Mouse (Mus musculus): Measurements from ENCODE around the gene 4932438H23Rik.

The 4932438H23Rik gene

DNA sequence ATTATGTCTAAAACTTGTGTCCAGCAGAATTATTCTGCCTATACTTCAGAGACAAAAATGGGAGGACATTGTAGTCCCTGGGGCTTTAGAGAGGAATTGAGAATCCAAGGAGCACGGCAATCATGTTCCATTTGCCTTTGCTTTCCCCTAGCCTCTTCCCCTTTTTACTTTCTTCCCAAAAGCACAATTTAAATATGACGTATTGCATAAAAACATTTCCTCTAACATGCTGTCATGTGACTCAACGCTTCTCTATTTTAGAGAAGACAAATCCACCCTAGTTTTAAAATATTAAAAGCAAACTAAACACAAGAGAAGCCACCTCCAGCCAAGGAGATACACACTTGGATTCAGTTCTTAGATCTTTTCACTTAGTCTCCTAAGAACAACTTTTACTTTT lies 83.1 kb downstream of the 4932438H23Rik start:
- no peak for DNase-seq (ENCODE audit: inconsistent age in 2 of 2, low spot score in 1 of 2)

DNA sequence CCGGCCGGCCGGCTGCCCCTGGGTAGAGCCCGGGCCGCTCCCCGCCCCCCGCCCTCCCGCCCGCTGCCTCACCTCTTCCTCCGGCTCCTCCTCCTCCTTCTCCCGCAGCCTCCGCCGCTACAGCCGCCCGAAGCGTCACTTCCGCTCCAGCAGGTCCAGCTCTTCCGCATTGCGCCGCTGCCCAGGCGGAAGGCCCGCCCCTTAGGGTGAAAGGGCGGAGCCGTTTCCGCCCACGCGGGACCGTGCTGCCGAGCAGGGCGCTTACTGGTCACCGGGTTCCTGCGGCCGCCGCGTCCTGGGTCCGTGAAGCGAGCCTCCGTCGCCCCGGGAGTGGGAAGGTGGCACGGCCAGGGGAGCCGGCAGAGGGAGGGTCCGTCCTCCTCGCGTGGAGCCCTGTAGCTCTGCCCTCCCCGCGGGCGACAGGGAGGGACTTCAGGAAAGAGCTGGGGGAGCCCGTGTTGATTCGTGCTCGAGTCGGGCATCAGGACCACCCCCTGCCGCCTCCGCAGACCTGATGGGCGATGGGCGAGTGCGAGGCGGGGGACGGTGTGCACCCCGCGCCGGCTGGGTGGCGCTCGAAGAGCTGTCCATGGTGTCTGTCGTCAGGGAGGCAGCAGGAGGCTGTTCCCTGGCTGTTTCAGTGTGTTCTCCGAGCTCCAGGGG lies 83.8 kb downstream of the 4932438H23Rik start, which contains the start of gene Synj1:
Gene Synj1 (minus strand): TSS at position 288 of the 663 bp plus-strand sequence.
- DNase-seq (ENCODE audit: inconsistent age in 2 of 2, low spot score in 1 of 2) = peak; percentile 95 to 97

DNA sequence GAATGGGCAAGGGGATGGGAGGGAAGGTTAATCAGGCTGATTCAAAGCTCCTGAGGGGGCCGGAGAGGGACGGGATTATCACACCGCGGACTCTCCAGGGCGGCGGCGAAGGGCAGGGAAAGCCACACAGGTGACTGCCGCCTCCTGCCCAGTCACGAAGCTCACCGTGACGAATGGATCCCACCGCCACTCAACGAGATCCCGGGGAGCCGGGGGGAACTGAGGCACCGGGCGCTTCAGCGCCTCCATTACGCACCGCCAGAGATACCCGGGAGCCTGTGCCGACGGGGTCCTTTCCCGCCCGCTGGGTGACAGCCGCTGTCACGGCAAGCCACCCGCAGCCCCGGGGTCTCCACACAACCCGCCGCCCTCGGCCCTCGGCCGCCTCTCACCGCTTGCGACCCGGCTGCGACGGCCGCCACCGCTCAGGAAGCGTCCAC lies 84.3 kb downstream of the 4932438H23Rik start:
- no peak for DNase-seq (ENCODE audit: inconsistent age in 2 of 2, low spot score in 1 of 2)

DNA sequence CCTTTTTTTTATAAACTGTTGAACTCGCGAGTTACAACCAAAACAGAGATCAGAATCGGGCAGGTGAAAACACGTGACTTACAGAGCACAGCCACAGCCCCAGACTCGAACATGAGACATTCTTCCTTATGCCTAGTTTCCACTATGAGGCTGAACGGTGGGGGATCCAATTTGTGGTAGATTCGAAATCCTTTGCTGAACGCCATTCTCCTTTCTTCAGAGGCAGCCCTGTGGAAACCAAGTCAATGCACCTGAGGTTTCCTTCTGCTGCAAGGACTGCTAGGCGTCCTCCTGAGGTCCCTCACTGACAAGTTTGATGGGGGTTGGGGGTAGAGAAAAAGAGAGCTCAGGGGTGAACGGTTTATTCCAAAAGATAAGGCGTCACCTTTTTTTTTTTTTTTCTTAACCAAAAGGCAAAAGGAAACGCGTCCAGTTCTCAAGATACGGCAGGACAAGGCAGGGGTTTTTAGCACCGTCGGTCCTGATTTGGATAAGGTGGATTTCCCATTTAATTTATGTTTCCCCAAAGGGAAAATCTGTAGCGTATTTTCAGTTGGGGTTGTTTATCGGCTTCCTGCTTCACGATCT lies 84.9 kb downstream of the 4932438H23Rik start:
- peak in 1 of 2 experiments; percentile 69 for DNase-seq (ENCODE audit: inconsistent age in 2 of 2, low spot score in 1 of 2)

DNA sequence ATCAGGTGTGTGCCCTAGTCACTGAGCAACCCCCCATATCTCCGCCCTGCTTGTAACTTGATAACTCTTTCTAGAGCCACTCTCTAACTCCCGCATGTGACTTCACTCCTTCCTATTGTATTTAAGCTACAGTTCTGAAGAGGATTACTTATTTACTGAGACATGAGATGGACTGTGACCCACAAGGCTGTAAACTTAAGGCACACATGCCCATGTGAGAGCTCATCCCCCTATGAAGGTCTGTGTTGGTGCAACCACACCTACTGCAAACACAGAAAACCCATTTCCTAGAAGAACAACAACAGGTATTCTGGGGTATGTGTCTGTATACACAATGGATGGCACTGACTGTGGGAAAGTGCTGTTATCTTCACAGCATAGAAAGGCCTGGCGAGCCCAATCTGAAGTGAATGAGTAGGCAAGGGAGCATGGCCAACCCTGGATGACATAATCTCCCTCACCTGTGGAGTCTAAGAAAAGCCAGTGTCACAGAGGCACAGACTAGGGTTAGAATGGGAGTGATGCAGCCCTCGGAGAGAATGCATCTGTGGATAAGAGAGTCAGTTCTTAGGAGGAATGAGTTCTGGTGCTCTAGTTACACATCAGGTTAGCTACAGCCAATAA lies 89.9 kb downstream of the 4932438H23Rik start:
- no peak for DNase-seq (ENCODE audit: inconsistent age in 2 of 2, low spot score in 1 of 2)
